Mouse (Mus musculus): ENCODE measurements around the gene Bpifa2. TPM values are rescaled to one million over a fixed set of nuclear protein-coding genes. Genes with fewer than 3 reads are reported as not detected.
A peak's percentile ranks its signal among the peaks of the same experiment; 100 is the strongest.
"Not testable (repeated sequence)": the region's sequence is repeated elsewhere in the genome, so short reads cannot be mapped to it uniquely, and the experiment has no call there.

Gene Bpifa2
- total RNA-seq (2021), result 1 to 10 TPM in 1 of 2 experiments, under 1 TPM in 1; 0.68 to 1.3 TPM
- long read RNA-seq, experiment 1, partial matches to known transcripts, result 1 of 1 reads
- long read RNA-seq, experiment 1, other reads (novel, unspliced or antisense), result 0 of 1 reads
- long read RNA-seq, experiment 2, result 0 reads

GRCm38 (mm10) chr2:154007965-154008364, at the start of gene Bpifa2:
Bpifa2 (plus strand) TSS chr2:154008265.
- DNase-seq (ENCODE audit: low spot score in 2 of 2), result no peak

- DNase-seq (ENCODE audit: low spot score in 2 of 2), result no peak
Observed at GRCm38 (mm10) chr2:153962821-153963331, 45.2 kb upstream of the Bpifa2 start.

- no peak for DNase-seq (ENCODE audit: low spot score in 2 of 2)
Observed at GRCm38 (mm10) chr2:153963334-153963733, 44.7 kb upstream of the Bpifa2 start.

- DNase-seq (ENCODE audit: low spot score in 2 of 2), result no peak
Observed at GRCm38 (mm10) chr2:153970221-153970620, 37.8 kb upstream of the Bpifa2 start.

GRCm38 (mm10) chr2:153974582-153974981, 33.5 kb upstream of the Bpifa2 start, which contains the start of gene Bpifa6:
Bpifa6 (plus strand) TSS chr2:153974945.
- no peak for DNase-seq (ENCODE audit: low spot score in 2 of 2)

GRCm38 (mm10) chr2:153995770-153996169, 12.3 kb upstream of the Bpifa2 start:
- peak; percentile 48 to 72 for DNase-seq (ENCODE audit: low spot score in 2 of 2)

GRCm38 (mm10) chr2:154000501-154000900, 7.6 kb upstream of the Bpifa2 start:
- no peak for DNase-seq (ENCODE audit: low spot score in 2 of 2)

GRCm38 (mm10) chr2:154001056-154001455, 7.0 kb upstream of the Bpifa2 start:
- no peak for DNase-seq (ENCODE audit: low spot score in 2 of 2)

GRCm38 (mm10) chr2:154004456-154004855, 3.6 kb upstream of the Bpifa2 start:
- DNase-seq (ENCODE audit: low spot score in 2 of 2), result no peak

- no peak for DNase-seq (ENCODE audit: low spot score in 2 of 2)
Observed at GRCm38 (mm10) chr2:154005094-154005493, 3.0 kb upstream of the Bpifa2 start.

GRCm38 (mm10) chr2:154005734-154006133, 2.3 kb upstream of the Bpifa2 start:
- no peak for DNase-seq (ENCODE audit: low spot score in 2 of 2)

GRCm38 (mm10) chr2:154006331-154006730, 1.7 kb upstream of the Bpifa2 start:
- DNase-seq (ENCODE audit: low spot score in 2 of 2), result no peak

- DNase-seq (ENCODE audit: low spot score in 2 of 2), result no peak
Observed at GRCm38 (mm10) chr2:154007381-154007780, 684 bp upstream of the Bpifa2 start.

GRCm38 (mm10) chr2:154017990-154018389, 9.9 kb downstream of the Bpifa2 start:
- no peak for DNase-seq (ENCODE audit: low spot score in 2 of 2)

GRCm38 (mm10) chr2:154024676-154025075, 16.6 kb downstream of the Bpifa2 start:
- DNase-seq (ENCODE audit: low spot score in 2 of 2), result not testable (repeated sequence)

- peak; percentile 12 to 13 for DNase-seq (ENCODE audit: low spot score in 2 of 2)
Observed at GRCm38 (mm10) chr2:154038932-154039331, 30.9 kb downstream of the Bpifa2 start.

GRCm38 (mm10) chr2:154044743-154045142, 36.7 kb downstream of the Bpifa2 start:
- no peak for DNase-seq (ENCODE audit: low spot score in 2 of 2)

- DNase-seq (ENCODE audit: low spot score in 2 of 2), result no peak
Observed at GRCm38 (mm10) chr2:154058690-154059089, 50.6 kb downstream of the Bpifa2 start.

Other genes with a start within 250 kb of the Bpifa2 start
- under 1 TPM; 0.45 to 0.90 TPM for gene Efcab8, start 228.3 kb upstream of the Bpifa2 start, total RNA-seq (2021)
- gene Sun5, start 137.2 kb upstream of the Bpifa2 start, total RNA-seq (2021), result not detected
- gene Bpifb2, start 133.2 kb upstream of the Bpifa2 start, total RNA-seq (2021), result under 1 TPM in 1 of 2 experiments, not detected in 1; 0.17 TPM
- 1 to 10 TPM; 3.0 TPM for gene Bpifb6, start 107.9 kb upstream of the Bpifa2 start, total RNA-seq (2021)
- not detected for gene Bpifb3, start 90.0 kb upstream of the Bpifa2 start, total RNA-seq (2021)
- gene Bpifb4, start 70.1 kb upstream of the Bpifa2 start, total RNA-seq (2021), result under 1 TPM in 1 of 2 experiments, not detected in 1; 0.20 TPM
- not detected for gene Bpifa6, start 33.3 kb upstream of the Bpifa2 start, total RNA-seq (2021)
- gene Bpifa3, start 122.1 kb downstream of the Bpifa2 start, total RNA-seq (2021), result not detected
- gene Bpifa1, start 134.6 kb downstream of the Bpifa2 start, total RNA-seq (2021), result not detected
- not detected for gene Bpifa5, start 154.3 kb downstream of the Bpifa2 start, total RNA-seq (2021)
- gene Bpifb1, start 182.6 kb downstream of the Bpifa2 start, total RNA-seq (2021), result under 1 TPM; 0.11 to 0.25 TPM
- gene Bpifb5, start 215.5 kb downstream of the Bpifa2 start, total RNA-seq (2021), result not detected
- not detected for gene Bpifb9a, start 249.6 kb downstream of the Bpifa2 start, total RNA-seq (2021)

All from adrenal gland, postnatal 4 days (tissue).